Mouse (Mus musculus): ENCODE measurements around the gene Lin28a. TPM values are rescaled to one million over a fixed set of nuclear protein-coding genes. Genes with fewer than 3 reads are reported as not detected.
A peak's percentile ranks its signal among the peaks of the same experiment; 100 is the strongest.

The Lin28a gene
- total and polyA plus RNA-seq, 2 experiments from 2014 or later, result 0.05 TPM; not detected in 1

DNA sequence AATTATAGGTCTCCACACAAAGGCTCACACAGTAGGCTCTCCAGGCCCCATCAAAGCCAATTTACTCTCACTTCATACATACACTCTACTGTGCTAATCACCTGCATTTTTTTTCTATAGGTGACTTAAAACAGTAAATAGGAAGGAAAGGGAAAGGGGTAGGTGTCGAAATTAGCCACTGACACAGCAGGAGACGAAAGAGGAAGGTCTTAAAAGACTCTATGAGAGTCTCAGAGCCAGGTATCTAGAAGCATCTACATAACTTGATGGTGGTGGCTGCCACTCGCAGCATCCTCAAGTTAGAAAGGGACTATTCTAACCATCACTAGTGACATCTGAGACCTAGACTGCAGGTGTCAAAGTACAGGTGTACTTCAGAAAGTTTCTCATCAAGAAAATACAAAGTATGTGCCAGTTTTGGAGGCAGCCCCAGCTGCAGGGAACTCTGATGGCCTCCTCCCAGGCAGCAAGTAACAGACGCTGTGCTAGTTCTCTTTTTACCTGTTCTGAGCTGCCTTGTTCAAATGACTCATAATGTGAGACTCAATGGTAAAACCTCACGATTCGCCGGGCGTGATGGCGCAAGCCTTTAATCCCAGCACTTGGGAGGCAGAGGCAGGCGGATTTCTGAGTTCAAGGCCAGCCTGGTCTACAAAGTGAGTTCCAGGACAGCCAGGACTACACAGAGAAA is 40.5 kb downstream of the Lin28a start:
- Histone ChIP-seq H3K9ac (no peak overlapping the region), H3K36me3 (ENCODE audit: insufficient read depth) (peaks cover 36% of the 10 kb centered on the region), H3K4me3 (ENCODE audit: low read depth, low read length) (no peak overlapping the region), H3K9me3 (ENCODE audit: low read length) (no peaks in the 10 kb centered on the region), H3K27ac (ENCODE audit: low read depth, low read length) (no peak overlapping the region), H3K4me2 (ENCODE audit: low read depth) (no peak overlapping the region), H3K27me3 (ENCODE audit: insufficient read depth, low read length) (no peaks in the 10 kb centered on the region), H3K4me1 (ENCODE audit: insufficient read depth) (no peaks in the 10 kb centered on the region)
- no peak for DNase-seq
- no peak for TF ChIP-seq CTCF (IDR thresholded peaks at IDR 0.05; ENCODE audit: low read depth)
- ATAC-seq, result no peak
- WGBS, result 94% methylated on average over 10 of the region's 10 CpGs

DNA sequence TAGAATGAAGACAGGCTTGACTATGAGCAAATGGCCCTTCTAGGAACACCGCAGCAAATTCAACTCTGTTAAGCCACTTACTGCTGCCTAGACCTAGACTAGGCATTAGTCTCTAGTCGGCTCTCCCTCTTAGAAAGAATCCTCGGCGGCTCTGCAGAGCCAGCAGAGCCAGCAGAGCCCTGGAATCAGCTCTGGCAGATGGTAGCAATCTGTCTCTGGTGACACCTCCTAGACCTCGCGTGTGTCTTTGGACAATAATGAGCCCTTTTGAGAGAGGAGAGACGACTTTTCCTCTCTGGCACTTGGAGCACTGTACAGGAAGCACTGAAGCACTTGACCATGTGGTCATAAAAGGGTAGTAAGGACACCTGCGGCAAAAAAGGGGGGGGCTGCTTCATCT is 46.9 kb downstream of the Lin28a start:
- Histone ChIP-seq H3K4me2 (ENCODE audit: low read depth) (no peak overlapping the region), H3K9ac (no peak overlapping the region), H3K27me3 (ENCODE audit: insufficient read depth, low read length) (no peaks in the 10 kb centered on the region), H3K4me3 (ENCODE audit: low read depth, low read length) (no peak overlapping the region), H3K9me3 (ENCODE audit: low read length) (no peaks in the 10 kb centered on the region), H3K4me1 (ENCODE audit: insufficient read depth) (peaks cover 22% of the 10 kb centered on the region), H3K27ac (ENCODE audit: low read depth, low read length) (peak overlapping the region; percentile 99), H3K36me3 (ENCODE audit: insufficient read depth) (0 out of 2 replicates have a peak, but pooled peaks cover 7% of the 10 kb centered on the region)
- TF ChIP-seq CTCF (IDR thresholded peaks at IDR 0.05; ENCODE audit: low read depth), result no peak
- DNase-seq (no peak), ATAC-seq (no peak)
- 46% methylated on average over 8 of the region's 8 CpGs for WGBS

GRCm38 (mm10) chr4:133970876-133971275 is 47.8 kb downstream of the Lin28a start:
- no peaks in the 10 kb centered on the region for H3K9me3 ChIP-seq (ENCODE audit: low read length)
- TF ChIP-seq CTCF (IDR thresholded peaks at IDR 0.05; ENCODE audit: low read depth), result no peak
- 45% methylated on average over 13 of the region's 13 CpGs for WGBS
- no peak overlapping the region for H3K4me3 ChIP-seq (ENCODE audit: low read depth, low read length)
- H3K4me1 ChIP-seq (ENCODE audit: insufficient read depth), result peaks cover 29% of the 10 kb centered on the region
- 0 out of 2 replicates have a peak, but pooled peaks cover 5% of the 10 kb centered on the region for H3K36me3 ChIP-seq (ENCODE audit: insufficient read depth)
- peak overlapping the region; percentile 99 for H3K27ac ChIP-seq (ENCODE audit: low read depth, low read length)
- DNase-seq (peak; percentile 52), ATAC-seq (no peak)
- H3K9ac ChIP-seq, result no peak overlapping the region; the same call in 1 of the 2 replicates
- H3K4me2 ChIP-seq (ENCODE audit: low read depth), result no peak overlapping the region
- H3K27me3 ChIP-seq (ENCODE audit: insufficient read depth, low read length), result no peaks in the 10 kb centered on the region

GRCm38 (mm10) chr4:133970196-133970595 is 48.4 kb downstream of the Lin28a start:
- H3K4me2 ChIP-seq (ENCODE audit: low read depth), result 0 out of 2 replicates have a peak overlapping the region, but pooled peaks have one; percentile 5
- H3K27ac ChIP-seq (ENCODE audit: low read depth, low read length), result peak overlapping the region; percentile 99
- 2% methylated on average over 4 of the region's 4 CpGs for WGBS

GRCm38 (mm10) chr4:133969114-133969770 is 49.4 kb downstream of the Lin28a start:
- no peak for TF ChIP-seq CTCF (IDR thresholded peaks at IDR 0.05; ENCODE audit: low read depth)
- peak overlapping the region; percentile 99 for H3K4me2 ChIP-seq (ENCODE audit: low read depth)
- H3K9ac ChIP-seq, result no peak overlapping the region; the same call in 1 of the 2 replicates
- no peak overlapping the region for H3K4me3 ChIP-seq (ENCODE audit: low read depth, low read length)
- no peaks in the 10 kb centered on the region for H3K27me3 ChIP-seq (ENCODE audit: insufficient read depth, low read length)
- WGBS, result 23% methylated on average over 8 of the region's 8 CpGs
- H3K9me3 ChIP-seq (ENCODE audit: low read length), result no peaks in the 10 kb centered on the region
- peaks cover 13% of the 10 kb centered on the region for H3K36me3 ChIP-seq (ENCODE audit: insufficient read depth)
- ATAC-seq (no peak), DNase-seq (peak; percentile 68)
- H3K27ac ChIP-seq (ENCODE audit: low read depth, low read length), result peak overlapping the region; percentile 99
- H3K4me1 ChIP-seq (ENCODE audit: insufficient read depth), result peaks cover 29% of the 10 kb centered on the region

More at GRCm38 (mm10) chr4:133970196-133970595, 48.4 kb downstream of the Lin28a start:
- no peak overlapping the region for H3K9ac ChIP-seq
- H3K36me3 ChIP-seq (ENCODE audit: insufficient read depth), result 0 out of 2 replicates have a peak, but pooled peaks cover 9% of the 10 kb centered on the region
- no peak overlapping the region for H3K4me3 ChIP-seq (ENCODE audit: low read depth, low read length)
- TF ChIP-seq CTCF (IDR thresholded peaks at IDR 0.05; ENCODE audit: low read depth), result peak; percentile 49
- no peaks in the 10 kb centered on the region for H3K9me3 ChIP-seq (ENCODE audit: low read length)
- peak; percentile 73 for DNase-seq
- ATAC-seq, result peak; percentile 8; the same call in 1 of the 2 replicates
- H3K4me1 ChIP-seq (ENCODE audit: insufficient read depth), result peaks cover 29% of the 10 kb centered on the region
- H3K27me3 ChIP-seq (ENCODE audit: insufficient read depth, low read length), result no peaks in the 10 kb centered on the region

DNA sequence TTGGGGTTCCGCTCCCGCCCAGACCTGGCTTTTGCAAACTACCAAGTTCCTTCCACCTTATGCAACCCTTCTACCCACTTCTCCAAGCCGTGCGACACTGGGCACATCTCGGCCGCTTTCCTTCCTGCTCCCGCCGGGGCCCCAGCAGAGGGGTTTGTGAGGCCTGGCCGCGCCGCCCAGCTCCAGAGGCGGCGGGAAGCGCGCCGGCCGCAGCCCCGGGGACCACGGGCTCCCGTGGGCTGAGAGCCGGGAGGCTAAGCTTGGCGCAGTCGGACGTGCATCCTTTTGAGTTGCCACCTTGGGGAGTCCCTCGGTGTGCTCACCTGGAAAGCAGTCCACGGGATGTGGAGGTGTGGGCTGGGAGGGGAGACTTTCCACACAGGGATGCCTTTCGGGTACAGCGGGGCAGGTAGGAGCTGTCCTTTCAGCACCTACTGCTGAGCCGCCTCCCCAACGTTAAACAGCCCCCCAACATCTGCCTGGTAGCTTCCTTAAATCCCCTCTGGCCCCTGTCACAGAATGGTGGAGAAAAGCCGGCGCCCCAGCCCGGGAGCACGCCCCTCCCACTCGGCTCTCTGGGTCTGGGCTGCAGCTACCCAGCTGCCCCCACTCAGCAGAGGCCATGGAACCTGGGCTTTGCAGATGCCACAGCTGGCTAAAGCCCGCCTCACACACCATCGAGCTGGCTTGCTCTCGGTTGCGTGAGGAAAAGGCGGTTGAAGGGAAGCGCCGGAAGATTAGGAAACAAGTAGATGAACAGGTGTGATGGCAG is 50.3 kb downstream of the Lin28a start, which contains the start of gene Hmgn2:
Hmgn2 (minus strand) TSS at position 501 of the 772 bp plus-strand sequence.
- peak within 1 kb of the TSS; percentile 86 for H3K4me3 ChIP-seq (ENCODE audit: low read depth, low read length)
- no peaks in the 10 kb centered on the region for H3K27me3 ChIP-seq (ENCODE audit: insufficient read depth, low read length)
- peaks cover 29% of the 10 kb centered on the region for H3K4me1 ChIP-seq (ENCODE audit: insufficient read depth)
- peak within 1 kb of the TSS; percentile 99 for H3K9ac ChIP-seq
- 0 out of 2 replicates have a peak, but pooled peaks have one; percentile 28 for TF ChIP-seq CTCF (IDR thresholded peaks at IDR 0.05; ENCODE audit: low read depth)
- peak; percentile 52 for ATAC-seq
- peak within 1 kb of the TSS; percentile 99 for H3K27ac ChIP-seq (ENCODE audit: low read depth, low read length)
- peaks cover 22% of the 10 kb centered on the region for H3K36me3 ChIP-seq (ENCODE audit: insufficient read depth)
- H3K4me2 ChIP-seq (ENCODE audit: low read depth), result peak within 1 kb of the TSS; percentile 99
- H3K9me3 ChIP-seq (ENCODE audit: low read length), result no peaks in the 10 kb centered on the region
- whole genome bisulfite sequencing, result under 1% methylated on average over 40 of the region's 42 CpGs
- peak; percentile 56 for DNase-seq
